Mouse (Mus musculus) megakaryocyte, embryonic 14.5 days (primary cell): ENCODE data around the gene Prr14l.

Source experiments
- FLI1 ChIP-seq: IDR thresholded peaks from 2 replicates; pipeline ENCODE4 v1.6.1; 2012; ENCODE audit warnings: low read length, inconsistent platforms, mixed read lengths
- GATA1 ChIP-seq: IDR thresholded peaks from 3 replicates; pipeline ENCODE4 v1.6.1; 2012; ENCODE audit warnings: mixed read lengths, low read length, inconsistent platforms, borderline replicate concordance

DNA sequence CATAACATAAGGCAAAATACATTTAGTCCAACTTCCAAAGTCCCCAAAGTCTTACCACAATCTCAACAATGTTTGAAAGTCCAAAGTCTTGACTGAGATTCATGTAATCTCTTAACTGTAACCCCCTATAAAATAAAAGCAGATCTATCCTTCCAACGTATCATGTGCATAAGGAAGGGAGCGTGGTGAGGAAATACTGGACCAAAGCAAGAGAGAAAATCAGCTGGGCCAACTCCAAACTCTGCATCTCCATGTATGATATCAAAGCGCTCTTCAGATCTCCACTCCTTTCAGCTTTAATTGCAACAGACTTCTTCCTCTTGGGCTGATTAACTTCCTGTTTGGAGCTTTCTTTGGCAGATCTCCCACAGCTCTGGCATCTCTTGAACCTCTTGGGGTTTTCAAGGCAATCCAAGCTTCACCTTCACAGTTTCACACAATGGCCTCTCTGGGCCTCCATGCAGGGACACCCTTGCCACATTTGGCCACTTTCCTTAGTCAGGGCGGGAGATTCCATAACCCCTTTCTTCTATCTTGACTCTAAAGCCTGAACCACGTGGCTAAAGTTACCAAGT, 92.4 kb downstream of the Prr14l start:
- TF ChIP-seq GATA1 (no peak), FLI1 (no peak)
